Mouse (Mus musculus) ES-Bruce4 (cell line): ENCODE results near the gene Rpl9-ps6. TPM values are rescaled to one million over a fixed set of nuclear protein-coding genes. Genes with fewer than 3 reads are reported as not detected.
"Not testable (repeated sequence)": the region's sequence is repeated elsewhere in the genome, so short reads cannot be mapped to it uniquely, and the experiment has no call there.

Source experiments
- H3K27ac ChIP-seq: 2 replicates; pipeline ENCODE4 v1.5.1; 2012; ENCODE audit warnings: low read length, inconsistent platforms; ENCODE audit not compliant: insufficient read depth
- H3K27me3 ChIP-seq: 2 replicates; pipeline ENCODE4 v1.6.1; 2012; ENCODE audit warnings: mild to moderate bottlenecking, low read length, inconsistent platforms; ENCODE audit not compliant: control insufficient read depth, poor library complexity, insufficient read depth, severe bottlenecking
- H3K36me3 ChIP-seq: 2 replicates; pipeline ENCODE4 v1.6.1; 2012; ENCODE audit warnings: inconsistent platforms, mild to moderate bottlenecking, low read length, moderate library complexity; ENCODE audit not compliant: control insufficient read depth, poor library complexity, insufficient read depth, severe bottlenecking
- H3K4me1 ChIP-seq: one replicate; pipeline ENCODE4 v1.8.1; 2011; ENCODE audit warnings: low read length; ENCODE audit not compliant: control insufficient read depth, insufficient read depth
- H3K4me3 ChIP-seq: 2 replicates; pipeline ENCODE4 v1.5.1; 2011; ENCODE audit warnings: low read depth, mild to moderate bottlenecking, low read length
- H3K9ac ChIP-seq: 2 replicates; pipeline ENCODE4 v1.6.1; 2012; ENCODE audit warnings: low read depth, mild to moderate bottlenecking, inconsistent platforms; ENCODE audit not compliant: poor library complexity, severe bottlenecking
- H3K9me3 ChIP-seq: replicated peaks from 2 replicates; pipeline ENCODE4 v1.6.1; 2012; ENCODE audit warnings: mild to moderate bottlenecking, low read length, inconsistent platforms; ENCODE audit not compliant: control insufficient read depth, poor library complexity, insufficient read depth, severe bottlenecking
- CTCF ChIP-seq: IDR thresholded peaks from one replicate; pipeline ENCODE4 v1.8.1; 2011; ENCODE audit warnings: low read depth, low read length
- EP300 ChIP-seq: IDR thresholded peaks from 2 replicates; pipeline ENCODE4 v1.6.1; 2011; ENCODE audit warnings: low read depth, low read length; ENCODE audit not compliant: insufficient read depth
- POLR2A ChIP-seq: IDR thresholded peaks from one replicate; pipeline ENCODE4 v1.8.1; 2011; ENCODE audit warnings: low read length; ENCODE audit not compliant: insufficient read depth
- polyA plus RNA-seq: library from polyadenylated mRNA; stranded (reverse); fragments of >200 nt; gene quantifications from 2 replicates; pipeline ENCODE4 v1.2.4, GENCODE M21; 2011; ENCODE audit warnings: low read depth; ENCODE audit not compliant: missing spikeins, insufficient read depth, insufficient read length

Gene Rpl9-ps6
- polyA plus RNA-seq, 1 experiment = 1,831 TPM

GRCm38 (mm10) chr19:32467325-32467724 is 947 bp upstream of the Rpl9-ps6 start:
- H3K4me3 ChIP-seq = no peak overlapping the region

GRCm38 (mm10) chr19:32465228-32465627 is 1.1 kb downstream of the Rpl9-ps6 start:
- no peak overlapping the region for H3K27ac ChIP-seq
- H3K4me3 ChIP-seq = no peak overlapping the region
- H3K36me3 ChIP-seq = no peaks in the 10 kb centered on the region
- H3K9ac ChIP-seq = no peak overlapping the region
- H3K27me3 ChIP-seq = no peaks in the 10 kb centered on the region
- no peak for TF ChIP-seq EP300
- no peak for TF ChIP-seq POLR2A
- no peak for TF ChIP-seq CTCF
- no peaks in the 10 kb centered on the region for H3K4me1 ChIP-seq
- H3K9me3 ChIP-seq = no peaks in the 10 kb centered on the region

More at GRCm38 (mm10) chr19:32467325-32467724, 947 bp upstream of the Rpl9-ps6 start:
- Histone ChIP-seq H3K36me3 (no peaks in the 10 kb centered on the region), H3K9me3 (no peaks in the 10 kb centered on the region), H3K4me1 (no peaks in the 10 kb centered on the region), H3K27ac (no peak overlapping the region), H3K27me3 (no peaks in the 10 kb centered on the region), H3K9ac (no peak overlapping the region)
- no peak for TF ChIP-seq CTCF
- TF ChIP-seq POLR2A = no peak
- TF ChIP-seq EP300 = no peak

GRCm38 (mm10) chr19:32463037-32463436 is 3.3 kb downstream of the Rpl9-ps6 start:
- no peaks in the 10 kb centered on the region; the same call in 1 of the 2 replicates for H3K36me3 ChIP-seq
- no peak overlapping the region for H3K27ac ChIP-seq
- no peaks in the 10 kb centered on the region for H3K4me1 ChIP-seq
- no peak overlapping the region for H3K9ac ChIP-seq
- no peaks in the 10 kb centered on the region for H3K27me3 ChIP-seq
- H3K4me3 ChIP-seq = no peak overlapping the region
- TF ChIP-seq EP300 = no peak
- TF ChIP-seq CTCF = no peak
- TF ChIP-seq POLR2A = no peak
- no peaks in the 10 kb centered on the region for H3K9me3 ChIP-seq

- H3K36me3 ChIP-seq, H3K9me3 ChIP-seq, H3K9ac ChIP-seq, H3K4me3 ChIP-seq, H3K27me3 ChIP-seq, H3K4me1 ChIP-seq, H3K27ac ChIP-seq: not testable (repeated sequence)
These were observed 8.7 kb downstream of the Rpl9-ps6 start for GRCm38 (mm10) chr19:32457631-32458030.

- no peaks in the 10 kb centered on the region; the same call in 1 of the 2 replicates for H3K36me3 ChIP-seq
- no peaks in the 10 kb centered on the region for H3K9me3 ChIP-seq
- H3K9ac ChIP-seq = no peak overlapping the region
- no peaks in the 10 kb centered on the region for H3K4me1 ChIP-seq
- H3K27ac ChIP-seq = no peak overlapping the region
- no peak for TF ChIP-seq CTCF
- no peak for TF ChIP-seq EP300
- no peak for TF ChIP-seq POLR2A
- H3K4me3 ChIP-seq = no peak overlapping the region
- H3K27me3 ChIP-seq = no peaks in the 10 kb centered on the region
These were observed 9.6 kb downstream of the Rpl9-ps6 start for GRCm38 (mm10) chr19:32456744-32457143.

- Histone ChIP-seq H3K27ac (no peak overlapping the region), H3K9ac (no peak overlapping the region), H3K9me3 (peaks cover 7% of the 10 kb centered on the region; the same call in 1 of the 2 replicates), H3K4me1 (no peaks in the 10 kb centered on the region), H3K27me3 (no peaks in the 10 kb centered on the region), H3K36me3 (no peaks in the 10 kb centered on the region), H3K4me3 (no peak overlapping the region)
- TF ChIP-seq EP300 (no peak), CTCF (no peak), POLR2A (no peak)
These were observed 14.1 kb downstream of the Rpl9-ps6 start for GRCm38 (mm10) chr19:32452231-32452630.
